Mouse (Mus musculus): ENCODE measurements at regions not wholly inside any gene's neighbourhood (a gene's known extent, or its start where the extent isn't known, plus 50 kb on each side); places are given as distances from the start of the nearest gene placed in this dataset.

DNA sequence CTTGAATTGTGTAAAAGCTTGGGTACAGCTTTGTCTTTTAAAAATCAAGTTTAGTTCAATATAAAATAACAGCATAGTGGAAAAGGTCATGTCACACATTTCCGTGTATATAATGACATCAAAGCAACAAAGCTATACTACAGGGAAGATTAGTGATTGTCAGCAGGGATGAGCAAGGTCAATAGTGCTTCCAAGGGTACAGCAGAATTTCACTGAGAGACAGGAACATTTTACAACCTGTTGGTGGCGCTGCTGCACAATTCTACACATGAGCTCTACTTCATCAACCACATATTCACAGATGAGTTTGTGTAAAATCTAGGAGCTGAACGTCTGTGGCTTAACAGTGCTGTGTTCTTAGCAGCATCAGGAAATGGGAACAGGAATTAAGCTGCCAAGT, 74.3 kb upstream of the A2m start:
- TF ChIP-seq POLR2A (IDR thresholded peaks at IDR 0.05; ENCODE audit: extremely low read depth, insufficient read depth, low read length) (no peak), CTCF (IDR thresholded peaks at IDR 0.05; ENCODE audit: extremely low read depth, insufficient read depth, low read length) (peak; percentile 65; the same call in 1 of the 2 replicates)

Measured in cortical plate, adult 2 months (tissue).